Mouse (Mus musculus): ENCODE measurements around the gene Rgl1. TPM values are rescaled to one million over a fixed set of nuclear protein-coding genes. Genes with fewer than 3 reads are reported as not detected.

The Rgl1 gene
- polyA plus RNA-seq, 1 experiment from 2014 or later = 42.8 TPM

DNA sequence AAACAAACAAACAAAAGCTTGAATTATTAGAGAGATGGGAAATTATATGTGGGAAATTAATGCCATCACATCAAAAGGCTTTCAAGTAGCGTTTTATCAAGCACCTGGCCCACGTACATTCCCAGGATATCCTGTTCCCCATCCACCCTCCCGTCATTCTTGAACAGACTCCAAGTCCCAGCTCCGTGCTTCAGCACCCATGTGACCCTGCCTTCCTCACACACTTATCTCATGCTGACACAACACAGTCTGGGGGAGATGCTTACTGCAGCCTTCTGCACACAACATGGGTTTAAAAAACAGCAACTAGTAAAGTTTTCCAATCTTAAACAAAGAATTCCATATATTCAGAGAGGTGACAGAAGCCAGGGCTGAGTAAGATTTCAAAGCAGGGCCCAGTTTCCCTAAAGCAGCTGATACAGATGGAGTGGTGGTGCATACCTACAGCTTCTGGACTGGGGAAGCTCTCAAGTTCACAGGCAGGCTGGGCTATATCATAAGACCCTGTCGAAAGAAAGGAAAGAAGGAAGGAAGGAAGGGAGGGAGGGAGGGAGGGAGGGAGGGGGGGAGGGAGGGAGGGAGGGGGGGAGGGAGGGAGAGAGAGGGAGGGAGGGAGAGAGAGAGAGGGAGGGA is 38.4 kb downstream of the Rgl1 start:
- Histone ChIP-seq H3K9ac (no peak overlapping the region), H3K27me3 (no peaks in the 10 kb centered on the region), H3K4me2 (no peak overlapping the region), H3K27ac (no peak overlapping the region), H3K4me3 (no peak overlapping the region), H3K36me3 (no peaks in the 10 kb centered on the region), H3K4me1 (peaks cover 5% of the 10 kb centered on the region), H3K9me3 (no peaks in the 10 kb centered on the region)
- ATAC-seq (ENCODE audit: insufficient number of reproducible peaks, low FRiP score, low TSS enrichment, low read depth) = no peak
- 39% methylated on average over 4 of the region's 5 CpGs for WGBS

DNA sequence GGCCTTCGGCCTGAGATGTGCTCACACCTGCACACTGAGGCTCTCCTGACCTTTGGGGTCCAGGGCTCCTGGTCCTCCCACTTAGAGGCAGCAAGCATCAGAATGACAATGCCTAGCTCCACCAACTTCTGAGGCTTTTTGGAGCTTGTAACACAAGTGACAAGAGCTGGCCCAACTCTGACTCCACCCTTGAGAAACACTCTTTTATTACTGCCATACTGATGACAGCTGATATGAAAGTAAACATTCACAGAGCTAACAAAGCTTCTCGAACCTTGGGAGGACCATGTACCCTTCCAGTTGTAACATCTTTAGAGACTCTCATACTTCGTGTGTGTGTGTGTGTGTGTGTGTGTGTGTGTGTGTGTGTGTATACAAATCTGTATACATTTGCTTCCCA is 40.1 kb downstream of the Rgl1 start:
- Histone ChIP-seq H3K4me3 (no peak overlapping the region), H3K27me3 (no peaks in the 10 kb centered on the region), H3K4me2 (no peak overlapping the region), H3K27ac (no peak overlapping the region), H3K36me3 (no peaks in the 10 kb centered on the region), H3K9me3 (no peaks in the 10 kb centered on the region), H3K4me1 (peaks cover 4% of the 10 kb centered on the region; the same call in 1 of the 2 replicates), H3K9ac (no peak overlapping the region)
- no peak for ATAC-seq (ENCODE audit: insufficient number of reproducible peaks, low FRiP score, low TSS enrichment, low read depth)
- 76% methylated on average over 3 of the region's 3 CpGs for whole genome bisulfite sequencing

DNA sequence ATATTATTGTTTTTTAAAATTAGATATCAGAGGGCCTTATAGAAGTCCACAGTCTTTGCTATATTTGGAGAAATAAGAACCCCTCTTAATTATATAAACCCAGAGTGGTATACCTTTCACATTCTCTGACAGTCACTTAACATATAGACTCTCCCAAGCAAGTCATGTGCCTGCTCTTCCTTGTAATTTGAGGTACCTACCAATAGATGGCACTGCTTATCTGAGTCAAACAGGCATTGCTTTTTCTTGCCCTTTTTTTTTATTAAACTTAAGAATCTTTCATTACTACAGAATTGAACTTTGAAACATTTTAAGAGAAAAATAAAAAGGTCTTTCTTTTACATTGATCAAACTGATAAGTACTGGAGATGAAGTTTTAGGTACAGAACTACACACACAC is 41.9 kb downstream of the Rgl1 start:
- Histone ChIP-seq H3K4me1 (peaks cover 4% of the 10 kb centered on the region; the same call in 1 of the 2 replicates), H3K9ac (no peak overlapping the region), H3K27me3 (no peaks in the 10 kb centered on the region), H3K9me3 (no peaks in the 10 kb centered on the region), H3K27ac (no peak overlapping the region), H3K4me2 (no peak overlapping the region), H3K36me3 (no peaks in the 10 kb centered on the region), H3K4me3 (no peak overlapping the region)
- ATAC-seq (ENCODE audit: insufficient number of reproducible peaks, low FRiP score, low TSS enrichment, low read depth) = no peak

GRCm38 (mm10) chr1:152721535-152722198 is 44.5 kb downstream of the Rgl1 start:
- WGBS = 63% methylated on average over 11 of the region's 11 CpGs
- Histone ChIP-seq H3K27ac (no peak overlapping the region), H3K4me2 (no peak overlapping the region), H3K4me3 (no peak overlapping the region), H3K9ac (no peak overlapping the region), H3K27me3 (no peaks in the 10 kb centered on the region), H3K36me3 (no peaks in the 10 kb centered on the region), H3K9me3 (no peaks in the 10 kb centered on the region), H3K4me1 (peaks cover 14% of the 10 kb centered on the region; the same call in 1 of the 2 replicates)
- no peak for ATAC-seq (ENCODE audit: insufficient number of reproducible peaks, low FRiP score, low TSS enrichment, low read depth)

DNA sequence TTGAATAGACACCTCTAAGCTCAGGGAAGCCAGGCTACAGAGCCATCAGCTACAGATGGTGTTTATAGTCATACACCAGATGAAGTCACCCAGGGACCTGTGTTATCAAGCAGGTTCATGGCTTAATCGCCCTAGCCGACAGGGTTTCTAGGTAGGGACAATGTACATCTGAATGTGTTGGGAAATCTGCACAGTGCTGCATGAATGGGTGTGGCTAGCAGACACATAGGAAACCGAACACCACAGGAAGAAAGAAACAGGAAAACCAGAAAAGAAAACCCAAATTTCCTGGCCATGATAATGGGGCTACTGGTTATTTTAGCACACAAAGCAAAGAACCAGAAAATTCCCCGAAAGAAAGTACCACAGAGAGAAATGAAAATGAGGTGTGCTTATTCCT is 45.2 kb downstream of the Rgl1 start:
- Histone ChIP-seq H3K27me3 (no peaks in the 10 kb centered on the region), H3K27ac (no peak overlapping the region), H3K9ac (no peak overlapping the region), H3K36me3 (no peaks in the 10 kb centered on the region), H3K4me3 (no peak overlapping the region), H3K4me2 (no peak overlapping the region), H3K4me1 (peaks cover 14% of the 10 kb centered on the region; the same call in 1 of the 2 replicates), H3K9me3 (no peaks in the 10 kb centered on the region)
- no peak for ATAC-seq (ENCODE audit: insufficient number of reproducible peaks, low FRiP score, low TSS enrichment, low read depth)
- WGBS = 68% methylated on average over 4 of the region's 4 CpGs

DNA sequence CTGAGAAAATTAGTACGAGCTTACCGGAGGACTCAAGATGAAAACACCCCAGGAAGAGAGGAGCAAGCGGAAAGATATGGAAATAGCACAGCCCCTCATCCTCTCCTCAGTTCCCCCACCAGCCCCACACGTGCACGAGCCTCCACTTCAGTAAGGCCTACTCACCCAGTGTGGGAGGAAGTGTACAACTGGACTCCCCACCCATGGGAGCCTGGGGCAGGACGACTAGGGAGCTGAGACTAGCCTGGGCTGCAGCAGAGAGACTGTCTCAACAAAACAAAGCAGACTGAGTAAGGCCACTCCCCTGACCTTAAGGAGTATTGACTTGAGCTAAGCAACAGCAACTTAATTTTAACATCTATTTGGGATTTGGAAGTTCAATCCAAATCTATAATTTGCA is 48.0 kb downstream of the Rgl1 start:
- Histone ChIP-seq H3K9me3 (no peaks in the 10 kb centered on the region), H3K9ac (no peak overlapping the region), H3K27me3 (no peaks in the 10 kb centered on the region), H3K36me3 (no peaks in the 10 kb centered on the region), H3K4me1 (peaks cover 14% of the 10 kb centered on the region; the same call in 1 of the 2 replicates), H3K27ac (peak overlapping the region; percentile 47; the same call in 1 of the 2 replicates), H3K4me3 (no peak overlapping the region), H3K4me2 (no peak overlapping the region)
- ATAC-seq (ENCODE audit: insufficient number of reproducible peaks, low FRiP score, low TSS enrichment, low read depth) = no peak
- WGBS = 57% methylated on average over 6 of the region's 6 CpGs

GRCm38 (mm10) chr1:152717329-152717728 is 48.8 kb downstream of the Rgl1 start:
- Histone ChIP-seq H3K27ac (no peak overlapping the region), H3K27me3 (no peaks in the 10 kb centered on the region), H3K4me3 (no peak overlapping the region), H3K9ac (no peak overlapping the region), H3K4me1 (peaks cover 16% of the 10 kb centered on the region; the same call in 1 of the 2 replicates), H3K36me3 (no peaks in the 10 kb centered on the region), H3K4me2 (no peak overlapping the region), H3K9me3 (no peaks in the 10 kb centered on the region)
- 77% methylated on average over 1 of the region's 1 CpGs for WGBS
- no peak for ATAC-seq (ENCODE audit: insufficient number of reproducible peaks, low FRiP score, low TSS enrichment, low read depth)

DNA sequence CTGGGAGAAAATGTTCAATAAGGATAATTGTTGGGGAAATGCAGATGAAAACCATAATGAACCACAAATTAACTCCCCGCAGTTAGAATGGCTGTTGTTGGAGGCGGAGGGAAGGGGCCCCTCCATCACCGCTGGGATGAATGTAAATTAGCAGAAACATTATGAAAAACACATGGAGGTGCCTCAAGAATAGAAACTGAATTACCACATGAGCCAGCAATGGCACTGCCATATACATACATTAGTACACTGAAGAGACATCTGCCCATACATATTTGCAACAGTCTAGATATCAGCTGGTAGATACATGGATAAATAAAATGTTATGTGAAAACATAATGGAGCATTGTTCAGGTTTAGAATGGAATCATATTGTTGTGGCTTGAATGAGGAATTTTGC is 51.7 kb downstream of the Rgl1 start:
- H3K9me3 ChIP-seq = no peaks in the 10 kb centered on the region
- H3K4me3 ChIP-seq = no peak overlapping the region
- no peak overlapping the region for H3K4me2 ChIP-seq
- no peak overlapping the region for H3K9ac ChIP-seq
- H3K27me3 ChIP-seq = no peaks in the 10 kb centered on the region
- no peaks in the 10 kb centered on the region for H3K36me3 ChIP-seq
- peaks cover 14% of the 10 kb centered on the region; the same call in 1 of the 2 replicates for H3K4me1 ChIP-seq
- 48% methylated on average over 3 of the region's 3 CpGs for WGBS
- ATAC-seq (ENCODE audit: insufficient number of reproducible peaks, low FRiP score, low TSS enrichment, low read depth) = no peak
- no peak overlapping the region for H3K27ac ChIP-seq

GRCm38 (mm10) chr1:152713924-152714323 is 52.2 kb downstream of the Rgl1 start:
- no peak for ATAC-seq (ENCODE audit: insufficient number of reproducible peaks, low FRiP score, low TSS enrichment, low read depth)
- H3K4me1 ChIP-seq = peaks cover 13% of the 10 kb centered on the region; the same call in 1 of the 2 replicates

GRCm38 (mm10) chr1:152711037-152711436 is 55.1 kb downstream of the Rgl1 start:
- Histone ChIP-seq H3K27me3 (no peaks in the 10 kb centered on the region), H3K4me2 (no peak overlapping the region), H3K36me3 (no peaks in the 10 kb centered on the region), H3K4me1 (peaks cover 5% of the 10 kb centered on the region; the same call in 1 of the 2 replicates), H3K9me3 (no peaks in the 10 kb centered on the region), H3K9ac (no peak overlapping the region), H3K27ac (peak overlapping the region; percentile 76), H3K4me3 (no peak overlapping the region)
- peak; percentile 58; the same call in 1 of the 2 replicates for ATAC-seq (ENCODE audit: insufficient number of reproducible peaks, low FRiP score, low TSS enrichment, low read depth)
- WGBS = 56% methylated on average over 4 of the region's 4 CpGs

More at GRCm38 (mm10) chr1:152713924-152714323, 52.2 kb downstream of the Rgl1 start:
- Histone ChIP-seq H3K27me3 (no peaks in the 10 kb centered on the region), H3K9ac (no peak overlapping the region), H3K27ac (no peak overlapping the region), H3K9me3 (no peaks in the 10 kb centered on the region), H3K36me3 (no peaks in the 10 kb centered on the region), H3K4me2 (no peak overlapping the region), H3K4me3 (no peak overlapping the region)
- WGBS = 66% methylated on average over 4 of the region's 4 CpGs

DNA sequence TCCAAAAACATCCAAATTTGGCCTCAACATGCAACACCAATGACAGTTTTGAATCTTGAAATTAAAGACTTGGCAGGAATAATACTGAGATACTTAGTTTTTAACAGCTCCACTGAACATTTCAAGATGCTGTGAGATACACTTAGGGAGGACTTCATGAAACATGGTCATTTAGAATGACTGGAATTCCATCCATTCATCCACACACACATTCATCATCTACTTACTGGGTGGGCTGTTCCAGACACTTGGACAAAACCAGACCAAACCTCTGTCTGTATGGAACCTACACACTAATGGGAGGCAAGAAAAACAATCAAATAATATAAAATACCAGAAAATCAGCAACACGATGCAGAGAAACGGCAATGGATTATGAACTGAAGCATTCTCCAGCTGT is 58.6 kb downstream of the Rgl1 start:
- Histone ChIP-seq H3K27ac (no peak overlapping the region), H3K4me3 (no peak overlapping the region), H3K9ac (no peak overlapping the region), H3K9me3 (no peaks in the 10 kb centered on the region), H3K4me1 (peaks cover 13% of the 10 kb centered on the region), H3K36me3 (no peaks in the 10 kb centered on the region), H3K4me2 (no peak overlapping the region), H3K27me3 (no peaks in the 10 kb centered on the region)
- 76% methylated on average over 2 of the region's 2 CpGs for WGBS
- no peak for ATAC-seq (ENCODE audit: insufficient number of reproducible peaks, low FRiP score, low TSS enrichment, low read depth)

DNA sequence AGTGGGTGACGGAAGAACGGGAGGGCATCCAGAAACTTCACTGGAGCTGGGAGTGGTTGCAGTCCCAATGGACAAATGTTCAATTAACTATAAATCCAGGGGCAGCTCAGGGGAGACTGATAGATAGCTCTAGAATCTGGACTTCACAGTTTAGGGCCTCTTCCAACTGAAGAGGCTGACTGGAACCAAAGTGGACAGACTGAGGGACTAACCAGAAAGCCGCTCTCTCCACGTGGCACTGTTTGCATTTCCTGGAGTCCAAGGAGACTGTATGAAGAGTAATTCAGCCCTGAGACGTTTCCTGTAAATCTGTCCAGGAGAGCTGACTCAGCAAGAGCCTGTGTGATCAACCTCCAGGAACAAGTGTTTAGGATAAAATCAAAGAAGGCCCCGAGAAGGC is 62.2 kb downstream of the Rgl1 start:
- H3K36me3 ChIP-seq = no peaks in the 10 kb centered on the region
- H3K4me1 ChIP-seq = peaks cover 11% of the 10 kb centered on the region
- whole genome bisulfite sequencing = 44% methylated on average over 6 of the region's 6 CpGs
- no peak overlapping the region for H3K27ac ChIP-seq
- no peak overlapping the region for H3K4me3 ChIP-seq
- H3K4me2 ChIP-seq = no peak overlapping the region
- no peaks in the 10 kb centered on the region for H3K27me3 ChIP-seq
- ATAC-seq (ENCODE audit: insufficient number of reproducible peaks, low FRiP score, low TSS enrichment, low read depth) = no peak
- H3K9me3 ChIP-seq = no peaks in the 10 kb centered on the region
- no peak overlapping the region for H3K9ac ChIP-seq
